In the genomic region with DNA sequence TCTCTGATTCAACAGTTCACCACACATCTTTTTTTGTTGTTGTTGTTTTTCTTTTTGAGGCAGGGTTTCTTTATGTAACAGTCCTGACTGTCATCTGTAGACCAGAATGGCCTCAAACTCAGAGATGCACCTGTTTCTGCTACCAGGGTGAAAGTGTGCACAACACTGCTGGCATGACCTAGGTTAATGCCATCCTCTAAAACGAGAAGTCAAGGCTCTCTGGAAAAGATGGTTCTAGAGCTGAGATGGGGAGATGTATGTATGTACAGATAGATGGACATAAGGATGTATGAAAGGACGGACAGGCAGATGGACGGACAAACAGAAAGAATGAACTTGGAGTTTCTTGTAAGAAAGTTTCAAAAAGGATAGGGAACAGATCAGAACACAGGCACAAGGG, we compare ENCODE assay signal across 22 mouse cellular contexts. TPM values are rescaled to one million over a fixed set of nuclear protein-coding genes. Genes with fewer than 3 reads are reported as not detected.
DNase-seq lines count a peak whose midpoint lies in the region; ATAC-seq and TF ChIP-seq lines count a peak whose summit lies in the region.
"Had no signal": no experiment of that assay in that cellular context is flagged by ENCODE, and none has a peak within 500 bp of the region (broad histone marks: within the 10 kb centered on the region; RNA-seq: fewer than 3 reads in every experiment).

No protein-coding gene starts in this region.

- TF ChIP-seq CTCF in heart, postnatal 0 days (IDR thresholded peaks at IDR 0.05; ENCODE audit: low read depth): no peak
- no peak for TF ChIP-seq CTCF in CH12.LX (conservative IDR thresholded peaks at IDR 0.05 in 1 of 2, IDR thresholded peaks at IDR 0.05 in 1 of 2; ENCODE audit: low read depth in 2 of 2, low read length in 2 of 2)

- no peak for TF ChIP-seq RAD21 in CH12.LX (IDR thresholded peaks at IDR 0.05; ENCODE audit: low read depth, low read length)

- no peak overlapping the region for H3K4me3 ChIP-seq in heart, postnatal 0 days (ENCODE audit: low read depth, low read length)
- no peak overlapping the region for H3K4me3 ChIP-seq in CH12.LX (replicated peaks in 1 of 3; ENCODE audit: low read depth in 2 of 3, low read length in 2 of 3, poor library complexity in 1 of 3)
- H3K4me3 ChIP-seq in hindbrain, embryonic 10.5 days: no peak overlapping the region

- TF ChIP-seq POLR2A in CH12.LX (IDR thresholded peaks at IDR 0.05; ENCODE audit: low read depth, low read length): no peak

- no peak for ATAC-seq in heart, postnatal 0 days (ENCODE audit: insufficient read depth, low read depth)
- no peak for ATAC-seq in inflammation-experienced regulatory T-cells, adult 6 months
- ATAC-seq: activated CD4-positive, CD25-positive, alpha-beta regulatory T cell, adult 4 months; Patski had no signal

- dilution Hi-C loops in CH12.LX (cut with MboI; ENCODE audit: extremely low pct_ligation_motif_present, extremely low pct_unique_long_range_greater_than_20kb, low sequenced_read_pairs): no loop called here

- peak; percentile 74 for DNase-seq in heart, adult 11 months
- DNase-seq in heart, adult 8-10 months (ENCODE audit: low spot score): no peak
- no peak for DNase-seq in heart, postnatal 0 days (ENCODE audit: low spot score)
- DNase-seq in heart, postnatal 36 days: no peak
- DNase-seq in A20 (ENCODE audit: low read depth, low spot score) (peak; percentile 54), CH12.LX (ENCODE audit: extremely low read depth) (no peak)
- no peak for DNase-seq in hindbrain, embryonic 10.5 days (ENCODE audit: low spot score)
- DNase-seq: adrenal gland, adult 2 months; adrenal gland, adult 8-10 months; adrenal gland, postnatal 10 days; adrenal gland, postnatal 14 days; adrenal gland, postnatal 25 days; adrenal gland, postnatal 36 days; B cell, adult 2 months; cerebellum, adult 11 months; cerebellum, adult 11-12 months; cerebellum, adult 18-20 months; cerebellum, adult 2 months had no signal

- no peaks in the 10 kb centered on the region for H3K36me3 ChIP-seq in heart, postnatal 0 days (replicated peaks; ENCODE audit: control insufficient read depth, insufficient read depth, low read length)
- peaks cover 4 to 25% of the 10 kb centered on the region in 2 experiments for H3K36me3 ChIP-seq in CH12.LX (replicated peaks in 1 of 2; ENCODE audit: control insufficient read depth in 1 of 2, insufficient read depth in 1 of 2, low read length in 1 of 2)
- H3K36me3 ChIP-seq in hindbrain, embryonic 10.5 days: peaks cover 11% of the 10 kb centered on the region

- H3K27me3 ChIP-seq in heart, postnatal 0 days (ENCODE audit: control insufficient read depth, insufficient read depth, low read length): no peaks in the 10 kb centered on the region
- H3K27me3 ChIP-seq in CH12.LX (replicated peaks): no peaks in the 10 kb centered on the region
- H3K27me3 ChIP-seq in hindbrain, embryonic 10.5 days (ENCODE audit: insufficient read depth, poor library complexity, severe bottlenecking): no peaks in the 10 kb centered on the region
- H3K27me3 ChIP-seq: Patski had no signal

- 0 out of 2 replicates have a peak overlapping the region, but pooled peaks have one; percentile 3 for H3K27ac ChIP-seq in heart, postnatal 0 days (ENCODE audit: low read depth)
- no peak overlapping the region for H3K27ac ChIP-seq in CH12.LX (ENCODE audit: insufficient read depth, low read depth)
- H3K27ac ChIP-seq in hindbrain, embryonic 10.5 days: no peak overlapping the region

- no peak overlapping the region for H3K9ac ChIP-seq in heart, postnatal 0 days (replicated peaks; ENCODE audit: low read depth, low read length)
- H3K9ac ChIP-seq in CH12.LX (ENCODE audit: insufficient read depth, low read depth): no peak overlapping the region

- H3K4me1 ChIP-seq in heart, postnatal 0 days (ENCODE audit: control insufficient read depth, insufficient read depth): peaks cover 12% of the 10 kb centered on the region
- peaks cover 5 to 83% of the 10 kb centered on the region in 2 experiments for H3K4me1 ChIP-seq in CH12.LX (ENCODE audit: control insufficient read depth in 1 of 2, insufficient read depth in 2 of 2)
- no peaks in the 10 kb centered on the region for H3K4me1 ChIP-seq in hindbrain, embryonic 10.5 days (replicated peaks)

- intact Hi-C loops in heart, postnatal 36 days (cut with DNase I): no loop called here

- in situ Hi-C loops in CH12.LX (cut with MboI; ENCODE audit: low pct_ligation_motif_present, low pct_unique_long_range_greater_than_20kb, low sequenced_read_pairs): loop anchor here (25.0 kb wide), 1 partner anchor 123 kb away; no protein-coding TSS in a partner anchor

- no peak for TF ChIP-seq EP300 in heart, postnatal 0 days (IDR thresholded peaks at IDR 0.05; ENCODE audit: low read depth)
- no peak for TF ChIP-seq EP300 in CH12.LX (IDR thresholded peaks at IDR 0.05; ENCODE audit: low read length)

- 72% methylated on average over 3 of the region's 3 CpGs for WGBS in heart, postnatal 0 days
- 90% methylated on average over 3 of the region's 3 CpGs for WGBS in hindbrain, embryonic 10.5 days

- no peaks in the 10 kb centered on the region for H3K9me3 ChIP-seq in heart, postnatal 0 days (replicated peaks; ENCODE audit: control insufficient read depth, low read length)
- peaks cover 4% of the 10 kb centered on the region for H3K9me3 ChIP-seq in CH12.LX (replicated peaks; ENCODE audit: low read length)
- peaks cover 8% of the 10 kb centered on the region; the same call in 1 of the 2 replicates for H3K9me3 ChIP-seq in hindbrain, embryonic 10.5 days
- H3K9me3 ChIP-seq: G1E had no signal

- H3K4me2 ChIP-seq in heart, postnatal 0 days (ENCODE audit: low read depth, low read length): no peak overlapping the region
- H3K4me2 ChIP-seq in CH12.LX (ENCODE audit: insufficient read depth, low read depth, poor library complexity, severe bottlenecking): no peak overlapping the region

- peaks cover 74% of the 10 kb centered on the region for H3K79me2 ChIP-seq in CH12.LX (replicated peaks; ENCODE audit: control insufficient read depth, extremely low read depth, insufficient read depth, poor library complexity, severe bottlenecking)

TF ChIP-seq in CH12.LX, 34 proteins besides CTCF, POLR2A, EP300 and RAD21:
- no peak for TF ChIP-seq MXI1 (IDR thresholded peaks at IDR 0.05; ENCODE audit: low read depth, low read length)
- TF ChIP-seq CHD1 (IDR thresholded peaks at IDR 0.05; ENCODE audit: low read depth, low read length): 0 out of 2 replicates have a peak, but pooled peaks have one; percentile 46

RNA-seq across cellular contexts. Expression of a gene that starts 12.1 kb away (rescaled TPM):
- total RNA-seq in heart, adult 8-10 months (2022): 100 to 1,000 TPM; 134 to 141 (median 140) TPM
- total RNA-seq in heart, postnatal 0 days (2014; rRNA removed; ENCODE audit: low replicate concordance): 158 and 165 TPM in 2 replicates
- 96.9 and 112 TPM in 2 replicates for polyA plus RNA-seq in heart, postnatal 0 days (2015; fragmentation: Nextera tagmentation; extraction: Ambion mirVana)
- 100 to 1,000 TPM; 126 to 142 TPM for total RNA-seq in heart, postnatal 36 days (2021)
- 42.2 and 43.5 TPM in 2 replicates for total RNA-seq in CH12.LX (2012; rRNA removed)
- total RNA-seq in CH12.LX (2014; rRNA removed): 36.7 and 40.1 TPM in 2 replicates
- 94.6 and 100 TPM in 2 replicates for polyA plus RNA-seq in CH12.LX (2012; ENCODE audit: insufficient read length, low read depth)
- polyA plus RNA-seq in hindbrain, embryonic 10.5 days (2016; fragmentation: Nextera tagmentation; extraction: Ambion mirVana): 20.5 and 26.9 TPM in 2 replicates
- polyA plus RNA-seq in inflammation-experienced regulatory T-cells, adult 6 months (2017; shearing (Covaris generic)): 10 to 100 TPM; 11.4 to 12.0 (median 11.9) TPM

Comparison
In these comparisons a context has a peak if more than half of its experiments do, and no peak if none do; other contexts are left out.
1. DNase-seq: peak in heart, adult 11 months (single experiment) and A20 (single experiment); none in heart, adult 8-10 months (single experiment), heart, postnatal 0 days (single experiment), heart, postnatal 36 days (0 of 2), CH12.LX (single experiment) and hindbrain, embryonic 10.5 days (single experiment).